Mouse (Mus musculus) limb, embryonic 14.5 days (tissue): ENCODE results near the gene Tmem252. TPM values are rescaled to one million over a fixed set of nuclear protein-coding genes. Genes with fewer than 3 reads are reported as not detected.

ENCODE experiments used
- ATAC-seq: fragments of 200-750 bp; cut with Nextera tagmentation; 2 replicates; pipeline ENCODE4 v1.8.0; 2017; ENCODE audit warnings: low read depth, moderate number of reproducible peaks, moderate TSS enrichment; ENCODE audit not compliant: low FRiP score
- DNase-seq: peaks from one replicate; pipeline ENCODE4 v3.0.0-alpha.2; 2015; ENCODE audit warnings: low spot score
- H3K27ac ChIP-seq: fragments of 300-500 bp; sonication (generic); replicated peaks from 2 replicates; pipeline ENCODE4 v1.5.1; 2014; ENCODE audit warnings: low read depth, mild to moderate bottlenecking, low read length, moderate library complexity, mixed read lengths
- H3K27me3 ChIP-seq: fragments of 300-500 bp; sonication (generic); 2 replicates; pipeline ENCODE4 v1.6.1; 2014; ENCODE audit warnings: low read length, mixed read lengths; ENCODE audit not compliant: control insufficient read depth, insufficient read depth
- H3K36me3 ChIP-seq: fragments of 300-500 bp; sonication (generic); 2 replicates; pipeline ENCODE4 v1.6.1; 2014; ENCODE audit warnings: mild to moderate bottlenecking, low read length, moderate library complexity, mixed read lengths; ENCODE audit not compliant: control insufficient read depth, insufficient read depth
- H3K4me1 ChIP-seq: fragments of 300-500 bp; sonication (generic); 2 replicates; pipeline ENCODE4 v1.6.1; 2014; ENCODE audit warnings: antibody characterized with exemption, low read length, mixed read lengths; ENCODE audit not compliant: control insufficient read depth, insufficient read depth
- H3K4me2 ChIP-seq: fragments of 300-500 bp; sonication (generic); replicated peaks from 2 replicates; pipeline ENCODE4 v1.6.1; 2014; ENCODE audit warnings: low read depth, mild to moderate bottlenecking, low read length, moderate library complexity; ENCODE audit not compliant: severe bottlenecking
- H3K4me3 ChIP-seq: fragments of 300-500 bp; sonication (generic); replicated peaks from 2 replicates; pipeline ENCODE4 v1.5.1; 2014; ENCODE audit warnings: low read length
- H3K9ac ChIP-seq: fragments of 300-500 bp; sonication (generic); 2 replicates; pipeline ENCODE4 v1.6.1; 2014; ENCODE audit warnings: mild to moderate bottlenecking, low read depth, low read length, moderate library complexity; ENCODE audit not compliant: severe bottlenecking
- H3K9me3 ChIP-seq: fragments of 300-500 bp; sonication (generic); 2 replicates; pipeline ENCODE4 v1.6.1; 2016; ENCODE audit warnings: low read length; ENCODE audit not compliant: control insufficient read depth
- POLR2A ChIP-seq: fragments of 200-500 bp; IDR thresholded peaks from 2 replicates; pipeline ENCODE4 v1.8.0; 2012; ENCODE audit warnings: inconsistent platforms, mild to moderate bottlenecking, moderate library complexity, borderline replicate concordance; ENCODE audit not compliant: insufficient read depth, insufficient read length; ENCODE audit errors: extremely low read depth
- WGBS: fragments of 180-500 bp; shearing (Covaris S2); extraction: QIAGEN DNeasy Blood & Tissue Kit; methylation state at CpG from one replicate; pipeline ENCODE4 v1.1.7; 2014; 5-methylcytosine and 5-hydroxymethylcytosine counted together
- polyA plus RNA-seq, 2 experiments: library from polyadenylated mRNA; depleted of rRNA in 1 of 2; stranded (reverse) in 1 of 2; unstranded in 1 of 2; fragments of >200 nt; fragmentation: Nextera tagmentation in 1 of 2; extraction: Ambion mirVana in 1 of 2; gene quantifications; 2 replicates each; pipeline versions ENCODE4 v1.2.1 to v1.2.3; 2012 to 2014

The Tmem252 gene
- polyA plus RNA-seq, 2 experiments, result 0.18 to 2.2 TPM

GRCm38 (mm10) chr19:24640982-24641381 lies 32.8 kb upstream of the Tmem252 start:
- Histone ChIP-seq H3K4me1 (no peaks in the 10 kb centered on the region), H3K4me3 (no peak overlapping the region), H3K4me2 (no peak overlapping the region), H3K36me3 (no peaks in the 10 kb centered on the region), H3K9ac (no peak overlapping the region), H3K27me3 (no peaks in the 10 kb centered on the region), H3K27ac (no peak overlapping the region), H3K9me3 (no peaks in the 10 kb centered on the region)
- no peak for ATAC-seq
- no peak for TF ChIP-seq POLR2A
- WGBS, result 84% methylated on average over 6 of the region's 6 CpGs
- DNase-seq, result no peak

GRCm38 (mm10) chr19:24644971-24645370 lies 28.8 kb upstream of the Tmem252 start:
- Histone ChIP-seq H3K4me1 (0 out of 2 replicates have a peak, but pooled peaks cover 9% of the 10 kb centered on the region), H3K4me2 (no peak overlapping the region), H3K36me3 (no peaks in the 10 kb centered on the region), H3K4me3 (no peak overlapping the region), H3K27ac (no peak overlapping the region), H3K9me3 (no peaks in the 10 kb centered on the region), H3K27me3 (no peaks in the 10 kb centered on the region), H3K9ac (no peak overlapping the region)
- DNase-seq, result no peak
- no peak for TF ChIP-seq POLR2A
- 63% methylated on average over 10 of the region's 10 CpGs for WGBS
- ATAC-seq, result no peak

DNA sequence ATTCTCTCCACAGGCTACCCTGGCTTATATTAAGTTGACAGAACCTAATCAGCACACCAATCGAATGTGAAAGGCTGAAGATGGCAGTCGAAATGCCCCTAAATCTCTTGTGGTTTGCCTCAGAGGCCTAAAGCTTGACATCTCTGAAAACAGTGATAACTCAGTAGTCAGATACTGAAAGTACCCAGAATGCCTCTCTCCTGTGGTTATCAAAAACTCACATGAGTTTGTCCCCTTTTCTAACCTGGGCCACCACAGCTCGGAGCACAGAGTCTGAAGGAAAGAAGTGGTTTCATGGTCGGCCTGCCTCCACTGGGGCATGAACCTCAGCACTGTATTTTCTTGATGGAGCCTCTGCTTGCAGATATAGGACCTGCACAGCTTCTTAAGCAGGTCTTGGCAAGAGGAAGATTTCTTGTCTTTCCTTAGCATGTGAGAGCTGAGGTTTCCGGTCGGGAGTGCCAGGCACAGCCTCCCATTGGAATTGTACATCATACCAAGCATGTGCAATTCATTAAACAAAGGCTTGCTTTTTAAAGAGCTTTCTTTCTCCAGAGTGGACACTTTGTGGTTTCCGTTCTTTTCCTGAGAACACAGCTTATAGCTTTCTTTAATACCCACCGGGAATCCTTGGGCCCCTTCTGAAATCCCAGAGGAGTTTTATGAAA lies 27.5 kb upstream of the Tmem252 start:
- ATAC-seq, result no peak
- Histone ChIP-seq H3K27ac (peak overlapping the region; percentile 41; the same call in 1 of the 2 replicates), H3K4me2 (no peak overlapping the region), H3K4me3 (no peak overlapping the region), H3K9ac (no peak overlapping the region), H3K36me3 (no peaks in the 10 kb centered on the region), H3K4me1 (0 out of 2 replicates have a peak, but pooled peaks cover 9% of the 10 kb centered on the region), H3K27me3 (no peaks in the 10 kb centered on the region), H3K9me3 (no peaks in the 10 kb centered on the region)
- peak; percentile 48 for DNase-seq
- no peak for TF ChIP-seq POLR2A
- WGBS, result 37% methylated on average over 8 of the region's 8 CpGs

GRCm38 (mm10) chr19:24648016-24648415 lies 25.8 kb upstream of the Tmem252 start:
- WGBS, result 76% methylated on average over 8 of the region's 8 CpGs

DNA sequence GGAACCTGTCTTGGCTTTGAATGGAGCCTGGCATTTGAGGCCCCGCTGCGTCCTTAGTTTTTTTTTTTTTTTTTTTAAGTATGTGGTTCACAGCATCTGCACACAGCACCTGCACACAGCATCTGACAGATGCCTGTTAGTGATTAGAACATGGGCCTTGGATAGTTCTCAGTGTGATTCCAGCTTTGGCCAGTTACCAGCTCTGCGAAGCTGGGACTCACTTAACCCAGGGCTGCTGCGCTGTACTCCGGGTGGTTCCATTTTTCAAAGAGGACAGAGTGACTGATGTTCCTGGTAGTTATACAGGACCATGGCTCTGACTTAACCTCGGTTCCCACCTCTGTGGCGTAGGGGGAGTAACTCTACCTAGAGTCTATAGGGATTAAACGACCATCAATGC lies 23.4 kb upstream of the Tmem252 start:
- Histone ChIP-seq H3K9ac (no peak overlapping the region), H3K36me3 (no peaks in the 10 kb centered on the region), H3K9me3 (no peaks in the 10 kb centered on the region), H3K4me3 (no peak overlapping the region), H3K27ac (no peak overlapping the region), H3K4me1 (0 out of 2 replicates have a peak, but pooled peaks cover 9% of the 10 kb centered on the region), H3K27me3 (no peaks in the 10 kb centered on the region), H3K4me2 (no peak overlapping the region)
- no peak for DNase-seq
- ATAC-seq, result 0 out of 2 replicates have a peak, but pooled peaks have one; percentile 38
- no peak for TF ChIP-seq POLR2A
- WGBS, result 46% methylated on average over 8 of the region's 8 CpGs

More at GRCm38 (mm10) chr19:24648016-24648415, 25.8 kb upstream of the Tmem252 start:
- Histone ChIP-seq H3K27ac (no peak overlapping the region), H3K27me3 (no peaks in the 10 kb centered on the region), H3K36me3 (no peaks in the 10 kb centered on the region), H3K9ac (no peak overlapping the region), H3K4me3 (no peak overlapping the region), H3K9me3 (no peaks in the 10 kb centered on the region), H3K4me1 (0 out of 2 replicates have a peak, but pooled peaks cover 9% of the 10 kb centered on the region), H3K4me2 (no peak overlapping the region)
- no peak for DNase-seq
- no peak for ATAC-seq
- TF ChIP-seq POLR2A, result no peak

DNA sequence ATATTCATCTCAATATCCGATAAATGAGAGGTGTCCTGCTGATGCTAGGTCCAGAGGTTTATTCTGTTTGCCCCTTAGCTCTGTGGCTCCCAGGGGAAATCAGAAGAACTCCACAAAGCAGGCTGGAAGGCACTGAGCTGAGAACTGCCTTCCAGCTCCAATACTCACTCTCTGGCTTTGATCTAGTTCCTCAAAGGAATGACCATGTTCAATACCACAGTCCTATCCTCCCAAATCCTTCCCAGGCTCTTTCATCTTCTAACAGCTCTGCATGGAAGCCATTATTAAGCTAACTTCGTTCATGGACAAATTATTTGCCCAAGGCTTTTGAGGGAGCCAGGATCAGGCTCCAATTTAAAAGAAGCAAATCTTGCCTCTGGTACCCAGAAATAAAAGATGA lies 22.2 kb upstream of the Tmem252 start:
- H3K36me3 ChIP-seq, result no peaks in the 10 kb centered on the region
- 0 out of 2 replicates have a peak, but pooled peaks cover 5% of the 10 kb centered on the region for H3K4me1 ChIP-seq
- no peak overlapping the region for H3K4me2 ChIP-seq
- DNase-seq, result no peak
- H3K27ac ChIP-seq, result no peak overlapping the region
- no peaks in the 10 kb centered on the region for H3K27me3 ChIP-seq
- no peak overlapping the region for H3K4me3 ChIP-seq
- TF ChIP-seq POLR2A, result no peak
- no peak overlapping the region for H3K9ac ChIP-seq
- WGBS, result 33% methylated on average over 2 of the region's 2 CpGs
- H3K9me3 ChIP-seq, result no peaks in the 10 kb centered on the region
- no peak for ATAC-seq
